Mouse (Mus musculus): ENCODE measurements around the gene Mki67.

DNA sequence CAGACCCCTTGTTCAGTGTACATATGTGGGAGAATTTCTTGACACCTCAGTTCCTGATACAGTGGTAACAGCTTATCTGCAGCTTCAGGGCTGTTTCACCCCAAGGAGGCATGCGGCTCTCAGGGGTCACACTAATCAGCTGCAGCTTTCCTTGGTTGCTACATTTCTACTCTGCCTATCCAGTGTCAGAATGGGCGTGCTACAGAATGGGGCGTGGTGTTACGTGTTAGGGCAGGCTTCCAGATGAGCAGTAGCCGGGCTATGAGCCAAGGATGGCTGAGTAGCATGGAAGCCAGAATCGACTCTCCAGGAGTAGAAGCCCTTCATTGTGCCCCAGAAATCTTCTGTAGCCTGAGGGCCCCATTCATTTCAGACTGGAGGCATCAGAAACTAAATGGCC lies 32.8 kb upstream of the Mki67 start:
- TF ChIP-seq CHD2 (IDR thresholded peaks at IDR 0.05; ENCODE audit: low read depth, low read length) (no peak), MAFK (IDR thresholded peaks at IDR 0.05; ENCODE audit: insufficient read depth, low read depth, low read length) (no peak), ZNF384 (IDR thresholded peaks at IDR 0.05; ENCODE audit: low read depth, low read length) (no peak), ZC3H11A (IDR thresholded peaks at IDR 0.05; ENCODE audit: borderline replicate concordance, low read depth, low read length) (no peak)
